Comparison of ENCODE assay signal across 7 mouse cellular contexts in the genomic region with DNA sequence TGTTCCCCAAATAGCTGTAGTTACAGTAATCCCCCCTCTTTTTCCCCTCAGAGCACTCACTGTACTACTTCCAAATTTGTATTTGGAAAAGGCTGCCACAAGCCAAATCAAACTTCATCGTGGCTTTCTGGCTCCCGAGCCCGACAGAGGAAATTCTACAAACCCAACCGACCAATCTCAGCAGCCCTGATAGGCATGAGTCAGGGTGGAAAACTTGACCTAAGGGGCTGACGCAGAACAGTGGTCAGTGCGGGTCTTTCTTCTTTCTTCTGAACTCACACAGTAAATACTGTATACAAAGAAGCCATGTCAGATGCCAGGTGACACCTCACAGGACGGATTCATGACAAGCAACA.
DNase-seq lines count a peak whose midpoint lies in the region; ATAC-seq lines count a peak whose summit lies in the region.

No protein-coding gene starts in this region.

- H3K4me2 ChIP-seq in heart, embryonic 13.5 days = peak overlapping the region; percentile 50
- H3K4me2 ChIP-seq in limb, embryonic 15.5 days = peak overlapping the region; percentile 17; the same call in 1 of the 2 replicates

- H3K9me3 ChIP-seq in heart, embryonic 13.5 days = no peaks in the 10 kb centered on the region
- H3K9me3 ChIP-seq in limb, embryonic 15.5 days = no peaks in the 10 kb centered on the region

- H3K4me3 ChIP-seq in heart, embryonic 13.5 days = no peak overlapping the region
- no peak overlapping the region for H3K4me3 ChIP-seq in limb, embryonic 15.5 days

- peaks cover under 1% of the 10 kb centered on the region; the same call in 1 of the 2 replicates for H3K36me3 ChIP-seq in heart, embryonic 13.5 days
- H3K36me3 ChIP-seq in limb, embryonic 15.5 days = no peaks in the 10 kb centered on the region

- H3K27ac ChIP-seq in heart, embryonic 13.5 days (replicated peaks) = peak overlapping the region; percentile 95
- peak overlapping the region; percentile 92 for H3K27ac ChIP-seq in limb, embryonic 15.5 days

- WGBS in heart, embryonic 13.5 days = 18% methylated on average over 7 of the region's 7 CpGs
- 39% methylated on average over 7 of the region's 7 CpGs for WGBS in limb, embryonic 15.5 days

- DNase-seq in 3134 (ENCODE audit: extremely low read depth, insufficient read length, low spot score) (peak; percentile 72), 416B (ENCODE audit: low read depth) (peak; percentile 91)
- no peak for DNase-seq in kidney, adult 9 months

- peak overlapping the region; percentile 68 for H3K9ac ChIP-seq in heart, embryonic 13.5 days
- no peak overlapping the region for H3K9ac ChIP-seq in limb, embryonic 15.5 days

- H3K4me1 ChIP-seq in heart, embryonic 13.5 days = peaks cover 80% of the 10 kb centered on the region
- peaks cover 61% of the 10 kb centered on the region for H3K4me1 ChIP-seq in limb, embryonic 15.5 days

- H3K27me3 ChIP-seq in heart, embryonic 13.5 days (replicated peaks) = no peaks in the 10 kb centered on the region
- no peaks in the 10 kb centered on the region for H3K27me3 ChIP-seq in limb, embryonic 15.5 days

- ATAC-seq in heart, embryonic 13.5 days (ENCODE audit: extremely low read depth, insufficient number of reproducible peaks, low FRiP score, low TSS enrichment) = 0 out of 2 replicates have a peak, but pooled peaks have one; percentile 21
- no peak; the same call in none of the 2 replicates for ATAC-seq in limb, embryonic 15.5 days (ENCODE audit: insufficient number of reproducible peaks, low FRiP score, low TSS enrichment, low read depth)
- no peak for ATAC-seq in granulocyte monocyte progenitor cell, adult 5-6 weeks (replicated peaks; ENCODE audit: poor library complexity, severe bottlenecking)
- ATAC-seq in erythroblast, adult 5-6 weeks (replicated peaks; ENCODE audit: low FRiP score, poor library complexity, severe bottlenecking) = no peak
